Mouse (Mus musculus) heart, embryonic 16.5 days (tissue): ENCODE results near the gene Nthl1. TPM values are rescaled to one million over a fixed set of nuclear protein-coding genes. Genes with fewer than 3 reads are reported as not detected.
A peak's percentile ranks its signal among the peaks of the same experiment; 100 is the strongest.
"Not testable (repeated sequence)": the region's sequence is repeated elsewhere in the genome, so short reads cannot be mapped to it uniquely, and the experiment has no call there.

Experiments
- ATAC-seq: fragments of 200-750 bp; cut with Nextera tagmentation; replicated peaks from 2 replicates; pipeline ENCODE4 v1.8.0; 2017; ENCODE audit warnings: moderate number of reproducible peaks; ENCODE audit not compliant: insufficient read depth, low FRiP score; ENCODE audit errors: extremely low read depth
- H3K27ac ChIP-seq: fragments of 300-500 bp; sonication (generic); 2 replicates; pipeline ENCODE4 v1.5.1; 2014; ENCODE audit warnings: mild to moderate bottlenecking, low read length, control low read depth, moderate library complexity
- H3K27me3 ChIP-seq: fragments of 300-500 bp; sonication (generic); 2 replicates; pipeline ENCODE4 v1.6.1; 2014; ENCODE audit warnings: low read length, mixed read lengths; ENCODE audit not compliant: control insufficient read depth, insufficient read depth
- H3K36me3 ChIP-seq: fragments of 300-500 bp; sonication (generic); 2 replicates; pipeline ENCODE4 v1.6.1; 2014; ENCODE audit not compliant: control insufficient read depth, insufficient read depth
- H3K4me1 ChIP-seq: fragments of 300-500 bp; sonication (generic); 2 replicates; pipeline ENCODE4 v1.6.1; 2014; ENCODE audit warnings: low read length, mixed read lengths; ENCODE audit not compliant: control insufficient read depth, insufficient read depth
- H3K4me2 ChIP-seq: fragments of 300-500 bp; sonication (generic); 2 replicates; pipeline ENCODE4 v1.6.1; 2014; ENCODE audit warnings: low read depth, mild to moderate bottlenecking, control low read depth, low read length
- H3K4me3 ChIP-seq: fragments of 300-500 bp; sonication (generic); 2 replicates; pipeline ENCODE4 v1.5.1; 2014; ENCODE audit warnings: mild to moderate bottlenecking, control low read depth, low read length
- H3K9ac ChIP-seq: fragments of 300-500 bp; sonication (generic); 2 replicates; pipeline ENCODE4 v1.6.1; 2014; ENCODE audit warnings: low read length, control low read depth
- H3K9me3 ChIP-seq: fragments of 300-500 bp; sonication (generic); replicated peaks from 2 replicates; pipeline ENCODE4 v1.6.1; 2016; ENCODE audit warnings: low read length; ENCODE audit not compliant: control insufficient read depth
- WGBS: fragments of 180-500 bp; shearing (Covaris S2); extraction: QIAGEN DNeasy Blood & Tissue Kit; methylation state at CpG from one replicate; pipeline ENCODE4 v1.1.7; 2014; 5-methylcytosine and 5-hydroxymethylcytosine counted together
- polyA plus RNA-seq: library from polyadenylated mRNA; unstranded; fragments of >200 nt; fragmentation: Nextera tagmentation; extraction: Ambion mirVana; gene quantifications from 2 replicates; pipeline ENCODE4 v1.2.1, GENCODE M21; 2015

Gene Nthl1
- polyA plus RNA-seq, 1 experiment from 2014 or later = 11.2 TPM

DNA sequence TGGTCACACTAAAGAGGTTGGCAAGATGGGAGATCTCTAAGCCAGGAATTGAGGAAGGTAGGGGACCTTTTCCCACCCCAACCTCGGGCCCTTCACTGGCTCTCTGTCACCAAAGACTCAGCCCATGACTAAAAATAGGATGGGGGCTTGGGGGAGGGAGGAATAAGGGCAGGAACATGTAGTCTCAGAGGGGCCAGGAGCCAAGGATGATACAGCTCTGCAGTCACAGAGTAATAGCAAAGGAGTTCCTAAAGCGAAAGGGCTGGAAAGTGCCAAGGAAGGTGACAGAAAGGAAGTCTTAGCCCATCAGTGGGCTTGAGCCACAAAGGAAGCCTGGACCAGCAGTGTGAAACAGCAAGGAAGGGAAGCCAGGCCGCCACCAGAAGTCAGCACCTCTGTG is 19.4 kb downstream of the Nthl1 start:
- Histone ChIP-seq H3K9me3 (no peaks in the 10 kb centered on the region), H3K4me3 (no peak overlapping the region), H3K4me2 (no peak overlapping the region), H3K27ac (no peak overlapping the region), H3K9ac (no peak overlapping the region), H3K36me3 (no peaks in the 10 kb centered on the region), H3K4me1 (peaks cover 10% of the 10 kb centered on the region), H3K27me3 (peaks cover 9% of the 10 kb centered on the region)
- ATAC-seq = no peak
- 51% methylated on average over 3 of the region's 3 CpGs for WGBS

GRCm38 (mm10) chr17:24653967-24654710 is 21.7 kb downstream of the Nthl1 start:
- no peaks in the 10 kb centered on the region for H3K9me3 ChIP-seq
- H3K4me3 ChIP-seq = peak overlapping the region; percentile 42
- peaks cover 12% of the 10 kb centered on the region for H3K4me1 ChIP-seq
- peak overlapping the region; percentile 12 for H3K9ac ChIP-seq
- H3K36me3 ChIP-seq = no peaks in the 10 kb centered on the region
- H3K4me2 ChIP-seq = peak overlapping the region; percentile 63
- no peak overlapping the region for H3K27ac ChIP-seq
- H3K27me3 ChIP-seq = peaks cover 31% of the 10 kb centered on the region
- WGBS = 4% methylated on average over 19 of the region's 19 CpGs
- ATAC-seq = peak; percentile 35

GRCm38 (mm10) chr17:24654969-24655368 is 22.5 kb downstream of the Nthl1 start:
- 68% methylated on average over 4 of the region's 4 CpGs for WGBS
- H3K4me1 ChIP-seq = peaks cover 9% of the 10 kb centered on the region
- H3K4me3 ChIP-seq = no peak overlapping the region

DNA sequence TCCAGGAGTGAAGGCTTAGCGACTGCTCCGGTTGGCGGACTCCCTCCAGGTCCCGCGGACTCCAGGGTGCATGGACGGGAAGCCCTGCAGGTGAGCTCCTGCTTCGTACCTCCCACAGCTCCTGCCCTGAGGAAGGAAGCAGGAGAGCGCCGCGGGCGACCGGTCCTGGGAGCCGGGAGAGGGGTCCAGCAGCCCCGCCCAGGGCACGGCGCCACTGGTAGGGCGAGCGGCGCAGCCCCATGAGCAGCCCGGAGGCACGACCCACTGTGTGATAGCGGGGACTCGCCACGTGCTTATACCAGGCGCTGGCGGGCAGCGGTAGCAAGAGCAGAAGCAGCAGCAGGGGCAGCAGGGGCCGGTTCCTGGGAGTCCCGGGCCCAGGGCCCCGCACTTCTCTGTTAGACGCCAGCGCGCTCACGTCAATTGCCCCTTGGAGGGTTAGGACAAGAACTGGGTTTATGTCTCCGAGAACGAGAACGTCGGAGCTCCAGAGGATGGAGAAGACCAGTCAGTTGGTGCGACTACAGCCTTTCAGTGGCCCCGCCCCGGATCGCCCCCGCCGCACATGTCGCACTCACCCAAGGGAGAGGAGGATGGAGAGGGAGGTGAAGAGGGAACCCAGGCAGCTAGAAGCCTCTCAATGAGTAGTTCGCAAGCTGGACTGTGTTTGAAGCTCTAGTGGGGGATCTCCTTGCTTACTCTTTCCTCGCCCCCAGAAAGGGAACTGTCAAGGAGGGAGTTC is 25.7 kb downstream of the Nthl1 start, which contains the start of gene Npw:
TSS of gene Npw (minus strand) at position 441 of the 742 bp plus-strand sequence.
- H3K4me3 ChIP-seq = peak within 1 kb of the TSS; percentile 51
- WGBS = 2% methylated on average over 47 of the region's 47 CpGs
- peak within 1 kb of the TSS; percentile 77 for H3K4me2 ChIP-seq
- no peaks in the 10 kb centered on the region for H3K9me3 ChIP-seq
- H3K36me3 ChIP-seq = no peaks in the 10 kb centered on the region
- peaks cover 34% of the 10 kb centered on the region for H3K27me3 ChIP-seq
- H3K27ac ChIP-seq = no peak within 1 kb of the TSS
- peak; percentile 53; the same call in 1 of the 2 replicates for ATAC-seq
- peaks cover 5% of the 10 kb centered on the region; the same call in 1 of the 2 replicates for H3K4me1 ChIP-seq
- peak within 1 kb of the TSS; percentile 42 for H3K9ac ChIP-seq

More at GRCm38 (mm10) chr17:24654969-24655368, 22.5 kb downstream of the Nthl1 start:
- Histone ChIP-seq H3K36me3 (no peaks in the 10 kb centered on the region), H3K9me3 (no peaks in the 10 kb centered on the region), H3K27ac (no peak overlapping the region), H3K27me3 (peaks cover 36% of the 10 kb centered on the region), H3K4me2 (no peak overlapping the region), H3K9ac (no peak overlapping the region)
- ATAC-seq = no peak

DNA sequence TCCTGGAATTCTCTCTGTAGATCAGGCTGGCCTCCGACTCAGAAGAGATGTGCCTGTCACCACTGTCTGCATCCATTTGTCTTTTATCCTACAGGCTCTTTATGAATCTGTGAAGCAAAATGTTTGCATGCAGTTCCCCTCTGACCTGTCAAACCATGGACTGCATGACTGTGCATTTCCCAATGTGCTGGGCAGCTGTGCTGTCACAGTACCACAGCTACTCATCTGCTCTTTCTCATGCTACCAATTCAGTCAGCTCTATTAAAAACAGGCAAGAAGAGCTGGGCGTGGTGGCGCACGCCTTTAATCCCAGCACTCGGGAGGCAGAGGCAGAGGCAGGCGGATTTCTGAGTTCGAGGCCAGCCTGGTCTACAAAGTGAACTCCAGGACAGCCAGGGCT is 34.5 kb downstream of the Nthl1 start:
- H3K9me3 ChIP-seq, H3K4me3 ChIP-seq, H3K27ac ChIP-seq, H3K9ac ChIP-seq, H3K27me3 ChIP-seq, H3K36me3 ChIP-seq, H3K4me2 ChIP-seq, ATAC-seq: not testable (repeated sequence)
- WGBS = 56% methylated on average over 7 of the region's 7 CpGs
- peaks cover 23% of the 10 kb centered on the region for H3K4me1 ChIP-seq

DNA sequence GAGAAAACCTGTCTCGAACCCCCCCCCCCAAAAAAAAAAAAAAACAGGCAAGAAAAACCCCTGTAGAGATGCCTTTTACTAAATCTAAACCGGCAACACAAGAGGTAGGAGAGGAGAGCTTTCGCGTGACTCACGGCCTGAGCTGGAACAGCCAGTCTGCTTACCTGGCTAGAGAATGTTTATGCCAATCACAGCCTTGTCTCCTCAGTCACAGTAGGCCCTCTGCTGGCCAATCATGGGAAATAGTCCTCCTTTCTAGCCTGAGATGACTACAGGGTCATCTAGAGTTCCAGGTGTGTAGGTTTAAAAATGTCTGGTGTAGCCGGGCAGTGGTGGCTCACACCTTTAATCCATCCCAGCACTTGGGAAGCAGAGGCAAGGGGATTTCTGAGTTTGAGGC is 34.9 kb downstream of the Nthl1 start:
- Histone ChIP-seq H3K4me3 (no peak overlapping the region), H3K4me2 (no peak overlapping the region), H3K9ac (no peak overlapping the region), H3K9me3 (no peaks in the 10 kb centered on the region), H3K27me3 (no peaks in the 10 kb centered on the region), H3K36me3 (no peaks in the 10 kb centered on the region), H3K4me1 (peaks cover 27% of the 10 kb centered on the region), H3K27ac (no peak overlapping the region)
- 18% methylated on average over 6 of the region's 6 CpGs for WGBS
- no peak for ATAC-seq

GRCm38 (mm10) chr17:24669214-24669544 is 36.7 kb downstream of the Nthl1 start:
- peaks cover 30% of the 10 kb centered on the region for H3K4me1 ChIP-seq
- not testable (repeated sequence) for ATAC-seq
- 5% methylated on average over 15 of the region's 15 CpGs for WGBS

GRCm38 (mm10) chr17:24669545-24670245 is 37.2 kb downstream of the Nthl1 start, which contains the start of gene Zfp598:
Zfp598 (plus strand) TSS chr17:24669687.
- WGBS = 0% methylated on average over 76 of the region's 80 CpGs
- no peaks in the 10 kb centered on the region for H3K9me3 ChIP-seq
- ATAC-seq = peak; percentile 98
- H3K36me3 ChIP-seq = no peaks in the 10 kb centered on the region
- H3K4me1 ChIP-seq = peaks cover 30% of the 10 kb centered on the region
- peak within 1 kb of the TSS; percentile 97 for H3K9ac ChIP-seq
- H3K27ac ChIP-seq = peak within 1 kb of the TSS; percentile 87
- H3K4me3 ChIP-seq = peak within 1 kb of the TSS; percentile 91
- peak within 1 kb of the TSS; percentile 79 for H3K4me2 ChIP-seq
- no peaks in the 10 kb centered on the region for H3K27me3 ChIP-seq

More at GRCm38 (mm10) chr17:24669214-24669544, 36.7 kb downstream of the Nthl1 start:
- H3K27ac ChIP-seq = peak overlapping the region; percentile 63
- peak overlapping the region; percentile 69 for H3K4me2 ChIP-seq
- H3K27me3 ChIP-seq, H3K9me3 ChIP-seq, H3K36me3 ChIP-seq: not testable (repeated sequence)
- H3K9ac ChIP-seq = peak overlapping the region; percentile 97
- H3K4me3 ChIP-seq = peak overlapping the region; percentile 91
